ENCODE assay signal across 10 mouse cellular contexts in the genomic region with DNA sequence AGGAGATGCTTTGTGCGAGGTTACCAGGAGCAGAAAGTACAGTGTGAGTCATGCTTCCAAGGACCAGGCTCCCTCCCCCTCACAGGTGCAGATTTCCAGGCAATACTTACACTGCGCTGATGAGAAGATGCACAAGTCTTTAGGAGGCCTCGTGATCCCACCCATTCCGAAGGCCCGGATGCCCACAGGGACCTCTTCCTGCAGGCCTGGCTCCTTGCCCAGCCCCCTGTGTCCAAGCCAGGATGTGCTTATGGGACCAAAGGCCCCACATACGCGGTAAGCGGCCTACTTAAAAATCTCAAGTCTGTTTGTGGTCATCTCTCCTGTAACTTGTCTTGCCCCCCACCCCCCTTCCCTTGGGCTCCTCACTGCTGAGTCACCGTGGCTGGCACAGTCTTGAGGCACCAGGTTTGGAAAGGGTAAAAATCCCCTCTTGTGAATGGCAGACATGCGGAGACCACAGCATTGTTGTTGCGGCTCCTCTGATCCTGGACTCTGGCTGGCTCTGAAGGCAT. TPM values are rescaled to one million over a fixed set of nuclear protein-coding genes. Genes with fewer than 3 reads are reported as not detected.
DNase-seq lines count a peak whose midpoint lies in the region; ATAC-seq lines count a peak whose summit lies in the region.
"Had no signal": no experiment of that assay in that cellular context is flagged by ENCODE, and none has a peak within 500 bp of the region (broad histone marks: within the 10 kb centered on the region; RNA-seq: fewer than 3 reads in every experiment).

No protein-coding gene starts in this region.

- DNase-seq in frontal cortex, postnatal 14 days (ENCODE audit: low spot score in 2 of 2): no peak
- DNase-seq in left cerebral cortex, adult 11 months (ENCODE audit: low spot score): peak; percentile 35
- no peak for DNase-seq in left cerebral cortex, postnatal 36 days (ENCODE audit: low spot score in 2 of 2)
- DNase-seq in brain, adult 2 months (ENCODE audit: low read depth, low spot score): peak; percentile 90
- peak; percentile 38 for DNase-seq in lung, postnatal 36 days
- no peak for DNase-seq in B cell, adult 2 months
- DNase-seq in cerebellum, adult 9-11 months: no peak

- peak; percentile 31; the same call in 1 of the 2 replicates for ATAC-seq in frontal cortex, adult (ENCODE audit: low TSS enrichment)

- intact Hi-C loops in left cerebral cortex, postnatal 36 days (cut with DNase I): no loop called here

RNA-seq across cellular contexts. Expression of gene Togaram2, which starts 18.4 kb away (rescaled TPM):
- 1 to 10 TPM; 1.1 to 5.5 TPM for total RNA-seq in left cerebral cortex, postnatal 36 days (2021)
- total RNA-seq: adrenal gland, postnatal 36 days; liver, adult 2 months had no signal

Comparison
In these comparisons a context has a peak if more than half of its experiments do, and no peak if none do; other contexts are left out.
1. DNase-seq: peak in left cerebral cortex, adult 11 months (single experiment), brain, adult 2 months (single experiment) and lung, postnatal 36 days (single experiment); none in frontal cortex, postnatal 14 days (0 of 2), left cerebral cortex, postnatal 36 days (0 of 2), B cell, adult 2 months (0 of 2) and cerebellum, adult 9-11 months (single experiment).